In the genomic region with DNA sequence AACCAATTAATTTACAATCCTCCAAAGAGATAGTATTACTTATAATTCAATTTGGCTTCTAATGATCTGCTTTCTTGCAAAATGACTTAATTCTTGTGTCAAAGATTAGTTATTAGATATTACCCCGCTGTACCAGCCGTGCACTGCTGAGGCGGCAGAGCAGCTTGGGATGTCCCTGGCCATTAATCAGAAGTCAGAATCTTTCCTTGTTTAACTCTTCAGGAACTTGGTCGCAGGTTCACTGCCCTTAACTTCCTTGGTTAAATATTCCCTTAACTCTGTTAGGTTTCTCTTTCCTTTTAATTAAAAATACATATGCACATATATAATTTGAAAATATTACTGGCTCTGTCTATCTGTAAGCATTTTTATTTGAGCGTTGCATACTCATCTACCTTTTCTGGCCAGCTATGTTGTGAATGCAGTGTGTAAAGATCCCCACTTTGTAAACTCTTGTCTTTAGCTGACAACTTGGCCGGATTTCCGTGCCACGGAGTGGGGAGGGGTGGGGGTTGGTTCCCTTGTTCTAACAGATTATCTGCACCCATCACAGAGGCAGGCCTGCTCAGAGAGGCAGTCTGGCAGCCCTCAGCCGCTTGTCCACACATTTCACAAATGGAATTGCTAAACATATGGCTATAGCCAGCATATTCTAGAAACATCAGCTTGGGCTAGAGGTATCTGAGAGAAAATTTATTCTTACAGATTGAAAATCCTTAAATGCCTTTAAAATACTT, we compare ENCODE assay signal across 11 mouse cellular contexts. TPM values are rescaled to one million over a fixed set of nuclear protein-coding genes. Genes with fewer than 3 reads are reported as not detected.
A peak's percentile ranks its signal among the peaks of the same experiment; 100 is the strongest.
DNase-seq lines count a peak whose midpoint lies in the region; ATAC-seq lines count a peak whose summit lies in the region.
"Had no signal": no experiment of that assay in that cellular context is flagged by ENCODE, and none has a peak within 500 bp of the region (broad histone marks: within the 10 kb centered on the region; RNA-seq: fewer than 3 reads in every experiment).

No protein-coding gene starts in this region.

- ATAC-seq in hindbrain, embryonic 13.5 days (ENCODE audit: low FRiP score): peak; percentile 56; the same call in 1 of the 2 replicates
- ATAC-seq in hindbrain, embryonic 11.5 days (ENCODE audit: low FRiP score): no peak
- ATAC-seq in forebrain, embryonic 15.5 days (replicated peaks): peak; percentile 83
- ATAC-seq in midbrain, embryonic 15.5 days (replicated peaks): 0 out of 2 replicates have a peak, but pooled peaks have one; percentile 24
- ATAC-seq in CD4-positive, CD25-positive, alpha-beta regulatory T cell, adult 4 months: no peak
- ATAC-seq: inflammation-experienced regulatory T-cells, adult 6 months had no signal

- no peaks in the 10 kb centered on the region for H3K27me3 ChIP-seq in hindbrain, embryonic 13.5 days
- H3K27me3 ChIP-seq in hindbrain, embryonic 11.5 days (ENCODE audit: control insufficient read depth, insufficient read depth, low read length): no peaks in the 10 kb centered on the region
- no peaks in the 10 kb centered on the region for H3K27me3 ChIP-seq in forebrain, embryonic 15.5 days
- H3K27me3 ChIP-seq in midbrain, embryonic 15.5 days (replicated peaks): no peaks in the 10 kb centered on the region

- peak overlapping the region; percentile 68 for H3K27ac ChIP-seq in hindbrain, embryonic 13.5 days
- H3K27ac ChIP-seq in hindbrain, embryonic 11.5 days (ENCODE audit: low read depth, low read length): no peak overlapping the region
- H3K27ac ChIP-seq in forebrain, embryonic 15.5 days (replicated peaks): peak overlapping the region; percentile 94
- peak overlapping the region; percentile 34; the same call in 1 of the 2 replicates for H3K27ac ChIP-seq in midbrain, embryonic 15.5 days

- H3K4me1 ChIP-seq in hindbrain, embryonic 13.5 days (replicated peaks): peaks cover 41% of the 10 kb centered on the region
- no peaks in the 10 kb centered on the region; the same call in 1 of the 2 replicates for H3K4me1 ChIP-seq in hindbrain, embryonic 11.5 days (replicated peaks; ENCODE audit: control insufficient read depth, insufficient read depth, low read length)
- peaks cover 53% of the 10 kb centered on the region for H3K4me1 ChIP-seq in forebrain, embryonic 15.5 days
- H3K4me1 ChIP-seq in midbrain, embryonic 15.5 days: peaks cover 35% of the 10 kb centered on the region

- 0 out of 2 replicates have a peak overlapping the region, but pooled peaks have one; percentile 3 for H3K4me2 ChIP-seq in hindbrain, embryonic 13.5 days
- H3K4me2 ChIP-seq in hindbrain, embryonic 11.5 days (replicated peaks; ENCODE audit: low read depth, low read length): no peak overlapping the region
- peak overlapping the region; percentile 22 for H3K4me2 ChIP-seq in forebrain, embryonic 15.5 days (replicated peaks)
- peak overlapping the region; percentile 18; the same call in 1 of the 2 replicates for H3K4me2 ChIP-seq in midbrain, embryonic 15.5 days
- H3K4me2 ChIP-seq: liver, embryonic 11.5 days had no signal

- H3K9ac ChIP-seq in hindbrain, embryonic 13.5 days: no peak overlapping the region
- H3K9ac ChIP-seq in hindbrain, embryonic 11.5 days (ENCODE audit: low read depth, low read length): no peak overlapping the region
- H3K9ac ChIP-seq in forebrain, embryonic 15.5 days (replicated peaks): peak overlapping the region; percentile 26
- no peak overlapping the region for H3K9ac ChIP-seq in midbrain, embryonic 15.5 days

- H3K9me3 ChIP-seq in hindbrain, embryonic 13.5 days: no peaks in the 10 kb centered on the region
- no peaks in the 10 kb centered on the region for H3K9me3 ChIP-seq in hindbrain, embryonic 11.5 days (ENCODE audit: control insufficient read depth, low read length)
- no peaks in the 10 kb centered on the region for H3K9me3 ChIP-seq in forebrain, embryonic 15.5 days
- H3K9me3 ChIP-seq in midbrain, embryonic 15.5 days: no peaks in the 10 kb centered on the region

- no peak overlapping the region for H3K4me3 ChIP-seq in hindbrain, embryonic 13.5 days
- no peak overlapping the region for H3K4me3 ChIP-seq in hindbrain, embryonic 11.5 days (ENCODE audit: low read depth, low read length)
- H3K4me3 ChIP-seq in forebrain, embryonic 15.5 days: 0 out of 2 replicates have a peak overlapping the region, but pooled peaks have one; percentile 3
- H3K4me3 ChIP-seq in midbrain, embryonic 15.5 days: no peak overlapping the region

- no peak for DNase-seq in hindbrain, embryonic 11.5 days (ENCODE audit: low spot score)
- peak; percentile 15 to 21 for DNase-seq in layer of hippocampus, adult 8-10 months (ENCODE audit: low spot score in 2 of 2)
- no peak for DNase-seq in lung, postnatal 10 days
- no peak for DNase-seq in urinary bladder, adult 2 months (ENCODE audit: low spot score)
- DNase-seq: thymus, postnatal 25 days had no signal

- 42% methylated on average over 9 of the region's 9 CpGs for WGBS in hindbrain, embryonic 13.5 days
- 69% methylated on average over 9 of the region's 9 CpGs for WGBS in hindbrain, embryonic 11.5 days
- 33% methylated on average over 9 of the region's 9 CpGs for WGBS in forebrain, embryonic 15.5 days
- 32% methylated on average over 9 of the region's 9 CpGs for WGBS in midbrain, embryonic 15.5 days

- H3K36me3 ChIP-seq in hindbrain, embryonic 13.5 days: no peaks in the 10 kb centered on the region
- no peaks in the 10 kb centered on the region for H3K36me3 ChIP-seq in hindbrain, embryonic 11.5 days (ENCODE audit: control insufficient read depth, insufficient read depth, low read length)
- no peaks in the 10 kb centered on the region for H3K36me3 ChIP-seq in forebrain, embryonic 15.5 days
- no peaks in the 10 kb centered on the region for H3K36me3 ChIP-seq in midbrain, embryonic 15.5 days (replicated peaks)

RNA-seq across cellular contexts. Expression of a gene that starts 34.1 kb away (rescaled TPM):
- 62.6 and 80.1 TPM in 2 replicates for polyA plus RNA-seq in hindbrain, embryonic 13.5 days (2015; fragmentation: Nextera tagmentation; extraction: Ambion mirVana)
- 0.36 and 0.86 TPM in 2 replicates for polyA plus RNA-seq in hindbrain, embryonic 11.5 days (2014; fragmentation: Nextera tagmentation; extraction: Ambion mirVana)
- polyA plus RNA-seq in forebrain, embryonic 15.5 days (2015; fragmentation: Nextera tagmentation; extraction: Ambion mirVana): 467 and 475 TPM in 2 replicates
- total RNA-seq in layer of hippocampus, adult 8-10 months (2022): 100 to 1,000 TPM; 142 to 179 (median 164) TPM
- polyA plus RNA-seq in midbrain, embryonic 15.5 days (2015; fragmentation: Nextera tagmentation; extraction: Ambion mirVana): 17.3 and 22.5 TPM in 2 replicates
- not detected for polyA plus RNA-seq in CD4-positive, CD25-positive, alpha-beta regulatory T cell, adult 4 months (2017; shearing (Covaris generic))
- polyA plus RNA-seq in urinary bladder, adult 2 months (2012; rRNA removed): not detected in 2 replicates
- polyA plus RNA-seq: inflammation-experienced regulatory T-cells, adult 6 months had no signal

Comparison
In these comparisons a context has a peak if more than half of its experiments do, and no peak if none do; other contexts are left out.
1. ATAC-seq: peak in hindbrain, embryonic 13.5 days (single experiment), forebrain, embryonic 15.5 days (single experiment) and midbrain, embryonic 15.5 days (single experiment); none in hindbrain, embryonic 11.5 days (single experiment) and CD4-positive, CD25-positive, alpha-beta regulatory T cell, adult 4 months (single experiment).
2. DNase-seq: peak in layer of hippocampus, adult 8-10 months (2 of 2); none in hindbrain, embryonic 11.5 days (single experiment), lung, postnatal 10 days (single experiment) and urinary bladder, adult 2 months (single experiment).